Mouse (Mus musculus) liver, adult 2 months (tissue): ENCODE results near the gene Tbx2. TPM values are rescaled to one million over a fixed set of nuclear protein-coding genes. Genes with fewer than 3 reads are reported as not detected.

Experiments
- DNase-seq: peaks from one replicate; pipeline ENCODE4 v3.0.0-alpha.2; 2011; ENCODE audit warnings: low read depth, low spot score; ENCODE audit errors: extremely low read depth
- H3K27ac ChIP-seq: fragments of 200-500 bp; replicated peaks from 2 replicates; pipeline ENCODE4 v1.5.1; 2012; ENCODE audit warnings: low read depth, mild to moderate bottlenecking, control low read depth, inconsistent platforms, low read length; ENCODE audit not compliant: insufficient read depth
- H3K27me3 ChIP-seq: fragments of 200-500 bp; 2 replicates; pipeline ENCODE4 v1.6.1; 2012; ENCODE audit warnings: mild to moderate bottlenecking, moderate library complexity, low read length, inconsistent platforms; ENCODE audit not compliant: control insufficient read depth, insufficient read depth
- H3K36me3 ChIP-seq: fragments of 200-500 bp; 2 replicates; pipeline ENCODE4 v1.6.1; 2012; ENCODE audit warnings: low read length, inconsistent platforms; ENCODE audit not compliant: control insufficient read depth, insufficient read depth
- H3K4me1 ChIP-seq: fragments of 200-500 bp; 2 replicates; pipeline ENCODE4 v1.6.1; 2011; ENCODE audit warnings: low read length; ENCODE audit not compliant: control insufficient read depth, insufficient read depth
- H3K4me3 ChIP-seq: fragments of 200-500 bp; 2 replicates; pipeline ENCODE4 v1.5.1; 2011; ENCODE audit warnings: low read depth, mild to moderate bottlenecking, control low read depth, low read length, moderate library complexity; ENCODE audit not compliant: insufficient read depth
- H3K79me2 ChIP-seq: fragments of 200-500 bp; 2 replicates; pipeline ENCODE4 v1.6.1; 2012; ENCODE audit warnings: inconsistent platforms, mild to moderate bottlenecking, low read length, moderate library complexity; ENCODE audit not compliant: control insufficient read depth, insufficient read depth
- H3K9ac ChIP-seq: fragments of 200-500 bp; 2 replicates; pipeline ENCODE4 v1.6.1; 2012; ENCODE audit warnings: low read depth, mild to moderate bottlenecking, control low read depth, inconsistent platforms, low read length
- CTCF ChIP-seq: fragments of 200-500 bp; IDR thresholded peaks from 2 replicates; pipeline ENCODE4 v1.5.1; 2011; ENCODE audit warnings: low read depth, low read length, control low read depth
- POLR2A ChIP-seq: fragments of 200-500 bp; IDR thresholded peaks from 2 replicates; pipeline ENCODE4 v1.6.1; 2011; ENCODE audit warnings: low read length, control low read depth; ENCODE audit not compliant: insufficient read depth; ENCODE audit errors: extremely low read depth
- WGBS: fragments of 180-500 bp; shearing (Covaris S2); methylation state at CpG from one replicate; pipeline ENCODE4 v1.1.7; 2018; 5-methylcytosine and 5-hydroxymethylcytosine counted together
- polyA plus RNA-seq: library from polyadenylated mRNA; depleted of rRNA; stranded (reverse); fragments of >200 nt; gene quantifications from 2 replicates; pipeline ENCODE4 v1.2.3, GENCODE M21; 2012
- total RNA-seq: library from RNA; depleted of rRNA; stranded (reverse); fragments of >200 nt; gene quantifications from 2 replicates; pipeline ENCODE4 v1.2.3, GENCODE M21; 2014

Tbx2 gene
- total and polyA plus RNA-seq, 2 experiments: 1.4 to 3.0 TPM

- H3K27ac ChIP-seq: no peak overlapping the region
- H3K79me2 ChIP-seq: no peaks in the 10 kb centered on the region
- H3K27me3 ChIP-seq: peaks cover 30% of the 10 kb centered on the region
- H3K4me3 ChIP-seq: no peak overlapping the region
- no peak overlapping the region for H3K9ac ChIP-seq
- TF ChIP-seq POLR2A: no peak
- no peak for TF ChIP-seq CTCF
- DNase-seq: no peak
- H3K36me3 ChIP-seq: no peaks in the 10 kb centered on the region
- H3K4me1 ChIP-seq: peaks cover 9% of the 10 kb centered on the region
- 34% methylated on average over 7 of the region's 7 CpGs for WGBS
Observed at GRCm38 (mm10) chr11:85839258-85840030, 7.1 kb downstream of the Tbx2 start.

GRCm38 (mm10) chr11:85840031-85840802, 7.9 kb downstream of the Tbx2 start:
- H3K27me3 ChIP-seq: peaks cover 24% of the 10 kb centered on the region
- TF ChIP-seq POLR2A (no peak), CTCF (no peak)
- no peaks in the 10 kb centered on the region for H3K79me2 ChIP-seq
- 25% methylated on average over 27 of the region's 27 CpGs for WGBS
- H3K9ac ChIP-seq: no peak overlapping the region
- DNase-seq: no peak
- no peaks in the 10 kb centered on the region for H3K36me3 ChIP-seq
- peaks cover 11% of the 10 kb centered on the region for H3K4me1 ChIP-seq
- no peak overlapping the region for H3K4me3 ChIP-seq
- no peak overlapping the region for H3K27ac ChIP-seq

GRCm38 (mm10) chr11:85840803-85841145, 8.4 kb downstream of the Tbx2 start:
- H3K36me3 ChIP-seq: no peaks in the 10 kb centered on the region
- TF ChIP-seq POLR2A: no peak
- no peak for TF ChIP-seq CTCF
- peaks cover 23% of the 10 kb centered on the region for H3K27me3 ChIP-seq
- 19% methylated on average over 21 of the region's 21 CpGs for WGBS
- DNase-seq: no peak
- no peak overlapping the region for H3K4me3 ChIP-seq
- H3K79me2 ChIP-seq: no peaks in the 10 kb centered on the region
- H3K4me1 ChIP-seq: peaks cover 11% of the 10 kb centered on the region
- H3K27ac ChIP-seq: no peak overlapping the region
- H3K9ac ChIP-seq: no peak overlapping the region

- DNase-seq: no peak
- Histone ChIP-seq H3K79me2 (no peaks in the 10 kb centered on the region), H3K4me1 (peaks cover 11% of the 10 kb centered on the region), H3K4me3 (no peak overlapping the region), H3K27ac (no peak overlapping the region), H3K27me3 (peaks cover 23% of the 10 kb centered on the region), H3K9ac (no peak overlapping the region), H3K36me3 (no peaks in the 10 kb centered on the region)
- 36% methylated on average over 8 of the region's 8 CpGs for WGBS
- no peak for TF ChIP-seq CTCF
- TF ChIP-seq POLR2A: no peak
Observed at GRCm38 (mm10) chr11:85841211-85841681, 8.9 kb downstream of the Tbx2 start.

GRCm38 (mm10) chr11:85841980-85842379, 9.6 kb downstream of the Tbx2 start:
- no peak overlapping the region for H3K4me3 ChIP-seq
- DNase-seq: no peak
- no peaks in the 10 kb centered on the region for H3K79me2 ChIP-seq
- peaks cover 18% of the 10 kb centered on the region for H3K27me3 ChIP-seq
- no peak overlapping the region for H3K27ac ChIP-seq
- WGBS: 4% methylated on average over 32 of the region's 32 CpGs
- no peak overlapping the region for H3K9ac ChIP-seq
- H3K36me3 ChIP-seq: no peaks in the 10 kb centered on the region
- TF ChIP-seq POLR2A (no peak), CTCF (peak; percentile 76)
- H3K4me1 ChIP-seq: peaks cover 11% of the 10 kb centered on the region
